Mouse (Mus musculus) olfactory bulb, adult 2 months (tissue): Measurements from ENCODE around the gene Nudcd3.

Source experiments
- CTCF ChIP-seq: fragments of 200-500 bp; IDR thresholded peaks from 2 replicates; pipeline ENCODE4 v1.5.1; 2012; ENCODE audit warnings: low read depth, mild to moderate bottlenecking, low read length, moderate library complexity; ENCODE audit not compliant: insufficient read depth
- POLR2A ChIP-seq: fragments of 200-500 bp; IDR thresholded peaks from 2 replicates; pipeline ENCODE4 v1.6.1; 2012; ENCODE audit warnings: mild to moderate bottlenecking, low read depth, low read length, moderate library complexity; ENCODE audit not compliant: insufficient read depth

GRCm38 (mm10) chr11:6064215-6065045, 135.8 kb downstream of the Nudcd3 start:
- TF ChIP-seq CTCF (no peak; the same call in 1 of the 2 replicates), POLR2A (no peak)
